Mouse (Mus musculus) heart, postnatal 10 days (tissue): ENCODE data around the gene Serf1. TPM values are rescaled to one million over a fixed set of nuclear protein-coding genes. Genes with fewer than 3 reads are reported as not detected.

ENCODE experiments used
- total RNA-seq, 2 experiments: library from RNA; stranded (reverse); gene quantifications; 2 replicates each; pipeline ENCODE4 v1.2.3; 2021

The Serf1 gene
- total RNA-seq, 2 experiments from 2014 or later, result 17.5 to 20.0 TPM

Other genes with a start within 250 kb of the Serf1 start
- gene Cartpt, start 206.9 kb upstream of the Serf1 start, total RNA-seq, result under 1 TPM in 1 of 2 experiments, not detected in 1; 0.29 TPM
- 10 to 100 TPM; 36.1 to 38.3 TPM for gene Mccc2, start 92.4 kb upstream of the Serf1 start, total RNA-seq
- 10 to 100 TPM; 23.9 to 29.5 TPM for gene Bdp1, start 3.9 kb upstream of the Serf1 start, total RNA-seq
- 10 to 100 TPM; 21.6 to 23.5 TPM for gene Smn1, start 16.8 kb downstream of the Serf1 start, total RNA-seq
- gene Naip2, start 94.1 kb downstream of the Serf1 start, total RNA-seq, result under 1 TPM; 0.22 to 0.47 TPM
- under 1 TPM; 0.07 to 0.27 TPM for gene Naip5, start 138.3 kb downstream of the Serf1 start, total RNA-seq
- under 1 TPM; 0.15 to 0.24 TPM for gene Naip6, start 209.7 kb downstream of the Serf1 start, total RNA-seq